Mouse (Mus musculus): Measurements from ENCODE around the gene Trpc4ap. TPM values are rescaled to one million over a fixed set of nuclear protein-coding genes. Genes with fewer than 3 reads are reported as not detected.
A peak's percentile ranks its signal among the peaks of the same experiment; 100 is the strongest.

The Trpc4ap gene
- total RNA-seq, 1 experiment from 2014 or later = 163 TPM

DNA sequence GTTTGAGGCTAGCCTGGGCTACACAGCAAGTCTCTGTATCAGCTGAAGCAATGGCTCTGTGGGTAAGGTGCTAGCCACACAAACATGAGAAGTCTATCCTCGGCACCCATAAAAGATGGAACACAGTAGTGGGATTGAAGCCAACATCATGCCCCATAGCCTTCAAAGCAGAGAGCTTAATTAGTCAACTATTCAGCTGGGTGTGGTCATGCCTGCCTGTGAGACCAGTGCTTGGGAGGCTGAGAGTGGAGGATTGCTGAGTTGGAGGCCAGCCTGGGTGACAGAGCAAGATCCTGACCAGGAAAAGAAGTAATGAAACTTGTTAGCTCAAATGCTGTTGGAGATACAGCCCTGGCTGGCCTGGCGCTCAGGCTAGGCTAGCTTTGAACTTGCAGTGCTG lies 101.3 kb downstream of the Trpc4ap start:
- no peak for ATAC-seq (ENCODE audit: extremely low read depth, insufficient number of reproducible peaks, low FRiP score, poor library complexity, severe bottlenecking)

DNA sequence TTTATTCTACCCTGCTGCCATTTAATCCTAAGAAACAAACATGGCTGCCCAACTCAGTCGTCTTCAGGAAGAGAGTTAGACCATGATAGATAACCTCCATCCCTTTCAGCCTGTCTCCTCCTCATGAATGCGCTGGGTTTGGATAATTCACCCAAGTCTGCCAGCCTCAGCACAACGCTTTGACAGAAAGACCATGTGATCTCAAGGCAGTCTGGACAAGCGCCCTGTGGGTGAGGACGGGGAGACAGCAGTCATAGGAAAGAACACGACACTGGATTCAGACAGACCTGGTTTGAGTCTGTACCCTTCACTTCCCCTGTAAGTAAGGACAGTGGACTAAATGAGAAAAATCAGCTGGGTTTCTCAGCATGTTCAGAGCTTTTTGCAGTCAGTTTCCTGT lies 102.7 kb downstream of the Trpc4ap start:
- ATAC-seq (ENCODE audit: extremely low read depth, insufficient number of reproducible peaks, low FRiP score, poor library complexity, severe bottlenecking) = no peak

DNA sequence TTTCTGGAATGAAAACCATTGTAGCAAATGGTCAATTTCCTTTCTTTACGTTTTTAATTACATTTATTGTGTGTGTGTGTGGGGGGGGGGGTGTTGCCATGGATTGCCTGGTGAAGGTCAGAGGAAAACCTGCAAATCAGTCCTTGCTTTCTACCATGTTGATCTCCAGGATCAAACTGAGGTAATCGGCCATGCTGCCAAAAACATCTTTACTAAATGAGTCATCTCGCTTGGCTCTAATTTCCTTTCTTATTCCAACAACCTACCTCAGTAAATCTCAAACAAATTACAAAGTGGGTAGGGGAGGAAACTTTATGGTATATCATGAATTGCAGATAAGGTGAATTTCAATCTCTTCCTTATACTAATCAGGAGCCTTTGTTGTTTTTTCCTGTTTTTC lies 104.0 kb downstream of the Trpc4ap start:
- ATAC-seq (ENCODE audit: extremely low read depth, insufficient number of reproducible peaks, low FRiP score, poor library complexity, severe bottlenecking) = no peak

DNA sequence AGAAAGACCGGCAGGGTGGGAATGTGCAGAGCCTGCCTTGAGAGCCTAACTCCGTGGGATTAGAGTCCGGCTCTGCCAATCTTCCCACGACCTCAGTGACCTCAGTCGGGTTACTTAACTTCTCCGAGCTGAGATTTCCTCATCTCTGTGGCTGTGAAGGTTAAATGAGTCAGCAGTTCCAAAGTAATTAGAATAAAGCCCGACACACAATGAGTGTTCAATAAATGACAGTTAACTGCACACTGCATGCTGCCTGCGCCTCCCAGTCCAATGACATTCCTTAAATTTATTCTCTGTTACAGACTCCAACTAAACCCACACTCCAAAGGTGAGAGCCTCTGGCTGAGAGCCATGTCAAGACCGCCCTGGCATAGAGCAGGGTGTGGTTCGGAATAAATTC lies 106.7 kb downstream of the Trpc4ap start:
- peak; percentile 78 for ATAC-seq (ENCODE audit: extremely low read depth, insufficient number of reproducible peaks, low FRiP score, poor library complexity, severe bottlenecking)

DNA sequence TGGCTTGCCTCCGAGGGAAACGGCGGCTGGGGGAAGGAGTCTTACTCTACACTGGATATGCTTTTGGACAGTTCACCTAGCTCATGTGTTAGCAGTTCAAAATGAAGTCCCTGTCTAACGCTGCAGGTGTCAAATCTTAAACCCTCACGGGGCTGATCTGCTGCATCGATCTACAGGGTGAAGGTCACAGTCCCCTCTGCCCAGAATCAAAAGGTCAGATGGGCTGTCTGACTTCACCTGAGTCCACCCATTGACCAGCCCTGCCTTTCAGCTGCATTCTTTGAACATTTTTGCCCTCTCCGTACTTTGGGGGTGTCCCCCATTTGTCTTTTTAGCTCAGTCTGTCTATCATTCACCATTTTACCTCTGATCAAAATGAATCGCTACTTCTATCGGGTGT lies 107.1 kb downstream of the Trpc4ap start:
- no peak for ATAC-seq (ENCODE audit: extremely low read depth, insufficient number of reproducible peaks, low FRiP score, poor library complexity, severe bottlenecking)

Other genes with a start within 250 kb of the Trpc4ap start
- 28.5 and 33.2 TPM in 2 replicates for gene Ncoa6, start 218.5 kb downstream of the Trpc4ap start, total RNA-seq (2017)
- gene Acss2, start 174.4 kb downstream of the Trpc4ap start, total RNA-seq (2017) = 24.4 and 25.8 TPM in 2 replicates
- gene Ggt7, start 174.1 kb downstream of the Trpc4ap start, total RNA-seq (2017) = not detected in 2 replicates
- 10.9 and 13.5 TPM in 2 replicates for gene Gss, start 99.6 kb downstream of the Trpc4ap start, total RNA-seq (2017)
- not detected in 2 replicates for gene Myh7b, start 81.2 kb downstream of the Trpc4ap start, total RNA-seq (2017)
- 32.8 and 38.7 TPM in 2 replicates for gene Edem2, start 37.1 kb upstream of the Trpc4ap start, total RNA-seq (2017)
- not detected in 2 replicates for gene Gm17581, start 43.5 kb upstream of the Trpc4ap start, total RNA-seq (2017)
- gene Procr, start 58.7 kb upstream of the Trpc4ap start, total RNA-seq (2017) = not detected in 2 replicates
- not detected in 2 replicates for gene Mmp24, start 83.0 kb upstream of the Trpc4ap start, total RNA-seq (2017)
- gene BC029722, start 127.0 kb upstream of the Trpc4ap start, total RNA-seq (2017) = 12.4 and 12.7 TPM in 2 replicates
- 48.3 and 56.8 TPM in 2 replicates for gene Eif6, start 134.5 kb upstream of the Trpc4ap start, total RNA-seq (2017)
- gene Fam83c, start 142.5 kb upstream of the Trpc4ap start, total RNA-seq (2017) = not detected in 2 replicates
- 20.6 and 23.1 TPM in 2 replicates for gene Uqcc1, start 237.9 kb upstream of the Trpc4ap start, total RNA-seq (2017)
- not detected in 2 replicates for gene Gm15557, start 248.3 kb upstream of the Trpc4ap start, total RNA-seq (2017)